Mouse (Mus musculus) lung, adult 2 months (tissue): ENCODE measurements around the gene Alk.

ENCODE experiments used
- CTCF ChIP-seq: fragments of 200-500 bp; IDR thresholded peaks from 2 replicates; pipeline ENCODE4 v1.5.1; 2011; ENCODE audit warnings: mild to moderate bottlenecking, low read length, control low read depth; ENCODE audit not compliant: insufficient read depth
- POLR2A ChIP-seq: fragments of 200-500 bp; IDR thresholded peaks from 2 replicates; pipeline ENCODE4 v1.6.1; 2011; ENCODE audit warnings: low read depth, mild to moderate bottlenecking, control low read depth, low read length, borderline replicate concordance; ENCODE audit errors: extremely low read depth

DNA sequence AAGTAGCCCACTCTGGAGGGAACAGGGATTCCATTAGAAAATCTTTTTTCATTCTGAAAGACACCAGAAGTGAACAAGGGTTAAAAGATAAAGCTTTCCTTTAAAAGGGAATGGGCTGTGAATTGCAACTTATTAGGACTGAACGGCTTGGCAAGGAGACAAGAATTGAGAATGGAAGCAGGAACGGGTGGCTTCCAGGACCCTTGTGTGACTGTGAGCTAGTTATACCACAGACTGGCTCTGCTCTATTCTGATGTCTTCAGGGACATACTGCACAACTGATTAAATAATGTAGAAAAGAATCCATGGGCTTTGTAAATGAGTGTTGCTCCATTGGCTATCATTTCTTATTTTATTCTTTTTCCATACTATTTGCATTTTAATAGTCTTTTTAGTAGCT, 33.0 kb downstream of the Alk start:
- TF ChIP-seq CTCF (no peak), POLR2A (no peak)
